Mouse (Mus musculus) adrenal gland, adult 2 months (tissue): Measurements from ENCODE around the gene Tbl1x. TPM values are rescaled to one million over a fixed set of nuclear protein-coding genes. Genes with fewer than 3 reads are reported as not detected.
A peak's percentile ranks its signal among the peaks of the same experiment; 100 is the strongest.

ENCODE experiments used
- DNase-seq: peaks from one replicate; pipeline ENCODE4 v3.0.0; 2021
- polyA plus RNA-seq: library from polyadenylated mRNA; depleted of rRNA; stranded (reverse); fragments of >200 nt; gene quantifications from 2 replicates; pipeline ENCODE4 v1.2.3, GENCODE M21; 2012
- total RNA-seq, 2 experiments: library from RNA; stranded (reverse); gene quantifications; 2 replicates each; pipeline ENCODE4 v1.2.3; 2021

The Tbl1x gene
- total and polyA plus RNA-seq, 3 experiments: 12.9 to 75.1 (median 73.4) TPM

DNA sequence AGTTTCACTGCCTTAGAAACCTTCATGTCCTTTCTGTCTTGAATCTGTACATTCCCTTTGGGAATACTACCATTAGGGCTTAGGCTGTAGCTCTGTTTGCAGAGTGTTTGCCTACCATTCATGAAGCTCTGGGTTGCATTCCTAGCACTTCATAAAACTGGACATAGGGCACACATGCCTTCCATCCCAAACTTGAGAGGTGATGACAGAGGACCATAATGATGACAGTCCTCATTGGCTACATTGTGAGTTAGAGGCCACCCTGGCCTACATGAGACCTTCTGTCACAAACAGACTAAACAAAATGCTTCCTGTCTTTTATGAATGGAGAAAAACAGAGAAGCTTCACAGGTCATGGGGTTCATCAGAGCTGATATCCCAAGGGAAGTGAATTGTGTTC lies 33.2 kb downstream of the Tbl1x start:
- no peak for DNase-seq

DNA sequence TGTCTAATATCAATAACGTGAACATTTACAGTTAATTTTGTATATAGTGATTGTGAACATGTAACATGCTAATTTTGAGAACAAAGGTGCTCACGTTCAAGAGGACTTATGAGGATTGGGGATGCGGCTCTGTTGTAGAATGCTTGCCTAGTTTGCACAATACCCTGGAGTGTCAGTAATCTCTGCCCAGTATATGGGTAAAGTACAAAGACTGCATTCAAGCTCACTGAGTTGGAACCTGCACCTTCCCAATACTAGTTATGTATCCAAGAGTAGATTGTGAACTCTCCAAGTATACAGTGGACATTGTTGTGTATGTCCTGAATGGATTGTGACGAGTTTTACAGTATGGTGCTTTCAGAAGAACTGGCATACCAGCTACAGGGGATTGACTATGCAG lies 33.7 kb downstream of the Tbl1x start:
- DNase-seq: no peak

DNA sequence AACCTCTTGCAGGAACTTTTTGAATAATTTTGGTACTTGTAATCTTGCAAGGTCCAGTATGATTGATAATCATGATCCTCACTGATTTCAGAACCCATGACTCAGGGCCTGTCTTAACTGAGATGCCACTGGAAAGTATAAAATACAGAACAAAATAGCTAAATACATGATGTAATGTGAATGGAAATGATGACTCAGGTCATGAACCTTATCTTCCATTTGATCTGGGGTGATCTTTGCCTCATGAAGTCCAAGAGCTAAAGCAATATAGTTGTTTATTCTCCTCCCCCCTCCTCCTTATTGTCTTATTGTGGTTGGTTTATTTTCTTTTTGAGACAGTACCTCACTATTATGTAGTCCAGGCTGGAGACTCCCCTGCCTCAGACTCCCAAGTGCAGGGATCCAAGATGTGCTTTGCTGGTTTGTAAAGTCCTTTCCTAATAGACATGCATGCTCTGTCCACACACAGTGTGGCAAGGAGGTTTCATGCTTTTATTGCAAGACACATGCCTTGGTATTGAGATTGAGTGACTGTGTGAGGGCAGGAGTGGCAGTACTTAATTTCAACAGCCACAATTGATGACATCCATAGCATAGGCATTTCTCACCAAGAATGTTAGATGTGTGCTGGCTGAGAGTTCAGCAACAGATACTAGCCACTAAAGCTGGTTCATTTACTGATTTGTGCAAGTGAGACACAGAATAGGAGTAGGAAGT lies 34.7 kb downstream of the Tbl1x start:
- DNase-seq: no peak

DNA sequence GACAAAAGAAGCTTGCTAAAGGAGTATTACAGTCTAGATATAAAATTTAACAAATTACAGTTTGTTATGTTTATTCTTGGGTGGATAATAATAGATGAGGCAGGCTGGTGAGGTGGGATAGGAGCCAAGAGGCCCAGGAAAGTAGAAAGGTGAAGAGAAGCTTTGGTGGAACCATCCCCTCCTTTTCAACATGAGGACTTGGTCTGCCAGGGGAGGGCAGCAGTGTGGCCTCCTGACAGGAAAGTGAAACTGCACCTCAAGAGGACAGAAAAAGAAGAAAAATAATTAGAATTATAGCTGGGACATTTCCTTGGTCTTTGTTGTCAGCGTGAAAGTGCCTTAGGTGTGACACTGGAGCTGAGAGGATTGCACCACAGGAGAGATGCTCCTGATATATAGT lies 35.6 kb downstream of the Tbl1x start:
- DNase-seq: no peak

DNA sequence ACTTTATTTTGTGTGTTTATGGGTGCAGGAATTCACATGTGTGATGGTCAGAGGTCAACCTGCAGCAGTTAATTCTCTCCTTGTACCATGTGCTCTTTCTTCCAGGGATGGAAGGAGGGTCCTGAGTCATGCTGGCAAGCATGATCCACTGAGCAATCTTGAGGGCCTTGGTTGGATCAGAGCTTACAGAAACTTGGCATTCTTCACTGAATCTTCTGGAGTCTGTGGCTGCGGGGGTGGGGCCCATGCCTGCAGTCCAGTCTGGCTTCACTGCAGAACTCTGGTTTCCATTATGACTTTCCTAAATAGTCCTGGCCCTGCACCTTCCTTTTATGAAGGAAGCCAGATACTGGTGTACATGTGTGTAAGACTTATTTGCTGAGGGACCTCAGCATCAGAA lies 38.1 kb downstream of the Tbl1x start:
- DNase-seq: peak; percentile 73

DNA sequence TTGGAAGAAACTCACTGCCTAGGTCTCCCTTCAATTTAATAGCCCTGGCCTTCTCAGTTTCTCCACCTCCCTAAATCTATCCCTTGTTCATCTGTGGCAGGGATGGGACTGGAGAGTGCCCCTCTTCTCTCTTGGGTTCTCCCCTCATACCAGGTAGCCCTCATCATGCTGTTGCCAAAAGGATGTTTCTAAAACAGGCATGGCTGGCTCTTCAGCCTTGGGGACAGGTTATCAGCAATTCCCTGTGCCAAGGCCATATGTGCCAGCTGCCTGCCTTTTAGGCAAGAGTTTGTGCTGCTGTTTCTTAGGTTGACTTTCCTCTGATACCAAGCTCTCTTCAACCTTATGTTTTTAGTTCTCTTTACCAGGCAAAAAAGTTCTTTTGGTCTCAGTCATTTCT lies 39.6 kb downstream of the Tbl1x start:
- DNase-seq: peak; percentile 45

DNA sequence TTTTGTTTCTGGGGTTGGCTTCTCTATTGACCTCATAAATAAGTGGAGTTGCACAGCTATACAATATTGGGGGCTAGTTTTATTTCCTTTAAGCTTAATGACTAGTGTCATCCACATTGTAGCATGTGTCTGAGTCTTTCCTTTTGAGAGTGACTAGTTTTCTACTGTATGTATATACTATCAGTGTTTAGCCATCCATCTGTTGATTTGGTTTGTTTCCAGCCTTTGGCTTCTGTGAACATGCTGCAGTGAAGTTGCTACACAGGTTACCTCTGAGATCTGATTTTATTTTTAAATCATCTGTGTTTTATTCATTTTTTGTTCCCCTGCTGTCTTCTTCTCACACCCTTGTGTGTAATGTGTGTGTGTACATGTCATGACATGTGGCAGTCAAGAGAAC lies 40.5 kb downstream of the Tbl1x start:
- DNase-seq: no peak

DNA sequence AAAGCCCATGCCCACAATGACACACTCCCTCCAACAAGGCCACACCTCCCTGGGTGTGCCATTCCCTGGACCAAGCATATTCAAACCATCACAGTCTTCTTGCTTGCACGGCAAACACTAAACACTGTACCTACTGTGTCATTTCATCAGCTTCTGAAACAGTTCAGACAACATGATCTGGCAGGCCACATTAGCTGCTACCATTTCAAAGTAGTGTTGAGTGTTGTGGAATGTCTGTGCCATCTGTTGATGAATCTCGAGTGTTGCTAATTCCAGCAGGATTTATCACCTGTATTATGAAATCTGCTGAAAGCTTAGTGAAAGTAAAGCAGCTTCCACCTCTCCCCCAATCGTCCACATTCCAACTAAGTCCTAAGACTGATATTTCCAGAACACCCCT lies 41.3 kb downstream of the Tbl1x start:
- DNase-seq: no peak

DNA sequence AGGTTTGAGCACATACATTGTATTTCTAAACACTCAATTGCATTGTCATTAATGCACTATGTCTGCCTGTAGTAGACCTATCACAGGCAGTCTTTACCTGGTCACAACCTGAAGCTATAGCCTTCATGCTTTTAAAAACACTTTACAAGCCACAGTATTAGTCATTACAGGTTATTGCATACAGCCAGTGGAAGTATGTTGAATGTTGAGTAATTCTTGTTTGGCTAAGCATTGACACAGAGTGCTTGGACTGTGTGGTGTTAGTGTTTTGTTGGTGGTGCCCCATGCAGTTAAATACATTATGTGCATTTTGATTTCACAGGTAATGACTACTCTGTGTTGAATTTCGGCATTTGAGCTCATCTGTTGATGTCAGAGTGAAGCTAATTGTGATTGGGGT lies 45.2 kb downstream of the Tbl1x start:
- no peak for DNase-seq

DNA sequence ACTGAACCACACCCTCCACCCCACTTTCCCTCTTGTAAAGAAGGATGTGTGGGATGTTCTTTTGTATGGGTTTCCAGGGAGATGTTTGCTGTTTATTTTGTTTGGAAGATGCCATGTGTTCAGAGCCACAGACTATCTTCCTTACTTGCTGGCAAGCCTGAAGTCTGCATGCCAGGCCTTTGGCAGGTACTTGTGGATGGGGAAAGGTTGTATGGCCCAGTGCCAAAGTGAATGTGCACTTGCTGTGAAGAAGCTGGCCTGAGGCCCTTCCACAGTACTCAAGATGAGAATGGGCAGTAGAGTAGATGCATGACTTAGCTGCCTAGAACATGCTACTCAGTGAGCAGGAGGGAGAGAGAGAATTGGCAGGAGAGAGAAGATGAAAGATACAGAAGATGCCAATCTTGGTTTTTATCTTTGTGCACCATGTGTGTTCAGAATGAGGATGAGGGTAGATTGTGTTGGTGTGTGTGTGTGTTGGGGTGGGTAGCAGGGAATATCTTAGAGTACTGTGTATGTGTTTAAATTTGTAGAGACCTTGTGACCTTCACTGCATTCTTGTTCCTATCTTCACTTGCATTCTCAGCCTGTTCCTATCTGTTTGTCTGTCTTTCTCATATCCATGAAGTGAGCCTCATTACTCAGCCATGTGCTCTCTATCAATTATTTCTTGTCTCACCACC lies 48.5 kb downstream of the Tbl1x start:
- peak; percentile 36 for DNase-seq

DNA sequence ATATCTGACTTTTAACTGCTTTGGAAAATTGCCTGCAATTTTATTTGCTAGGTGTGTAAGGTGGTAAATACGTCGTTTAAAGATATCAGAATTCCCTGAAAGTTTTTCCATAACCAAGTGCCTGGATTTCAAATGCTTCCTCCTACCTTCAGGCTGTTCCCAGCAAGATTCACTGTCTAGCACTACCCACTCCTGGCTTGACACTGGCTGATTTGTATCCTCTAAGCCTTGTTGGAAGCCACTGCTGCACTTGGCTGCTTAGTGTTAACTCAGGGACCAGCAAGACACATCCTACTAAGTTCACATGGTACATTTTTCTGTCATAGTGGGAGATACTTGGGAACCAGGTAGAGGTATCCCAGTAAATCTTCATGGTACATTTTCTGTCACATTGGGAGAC lies 52.8 kb downstream of the Tbl1x start:
- no peak for DNase-seq

DNA sequence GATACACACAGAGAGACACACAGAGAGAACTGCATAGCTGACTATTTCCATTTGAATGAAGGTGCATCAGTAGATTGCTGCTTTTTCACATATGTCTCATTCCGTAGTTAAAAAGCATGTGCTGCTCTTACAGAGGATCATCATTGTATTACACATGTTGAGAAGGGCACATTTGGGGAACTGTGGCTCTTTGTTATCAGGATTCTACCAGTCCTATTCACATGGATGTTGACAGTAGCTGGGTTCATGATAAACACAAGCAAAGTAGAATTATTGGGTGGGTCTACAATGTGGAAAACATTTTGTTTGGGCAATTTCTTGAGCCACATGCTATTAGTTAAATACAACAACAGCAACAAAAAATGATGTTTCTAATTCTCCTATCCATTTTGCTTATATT lies 55.9 kb downstream of the Tbl1x start:
- DNase-seq: no peak

DNA sequence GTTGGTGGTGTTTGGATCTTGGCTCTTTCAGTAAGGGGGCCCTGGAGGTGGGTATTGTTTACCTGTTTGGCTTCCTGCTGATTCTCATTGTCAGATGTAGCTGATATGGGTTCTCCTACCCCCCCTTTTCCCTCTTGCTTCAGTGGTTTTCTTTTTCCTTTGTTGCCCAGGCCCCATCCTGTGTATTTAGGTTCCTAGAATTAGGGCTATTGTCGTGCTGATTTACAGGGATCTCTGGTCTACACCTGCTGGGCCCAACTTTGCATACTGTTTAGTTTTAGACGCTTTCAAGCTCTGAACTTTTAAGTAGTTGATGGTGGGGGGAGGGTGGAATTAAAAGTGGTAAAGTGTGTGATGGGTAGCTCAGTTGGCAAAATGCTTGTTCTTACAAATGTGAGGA lies 57.2 kb downstream of the Tbl1x start:
- DNase-seq: no peak

DNA sequence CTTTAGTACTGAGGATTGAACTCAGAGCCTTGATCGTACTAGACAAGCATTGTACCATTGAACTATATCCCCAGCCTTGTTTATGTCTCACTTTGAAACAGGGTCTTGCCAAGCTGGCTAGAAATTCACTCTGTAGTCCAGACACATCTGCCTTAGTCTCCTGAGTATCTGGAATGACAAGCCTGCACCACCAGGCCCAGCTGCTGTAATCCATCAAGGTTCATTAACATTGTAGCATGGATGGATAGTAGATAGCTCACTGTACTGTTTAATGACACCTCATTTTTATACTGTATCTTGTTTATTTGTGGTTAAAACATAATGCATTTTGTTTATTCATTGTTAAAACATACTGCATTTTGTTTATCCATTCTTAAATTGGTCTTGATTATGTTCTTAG lies 62.9 kb downstream of the Tbl1x start:
- no peak for DNase-seq

DNA sequence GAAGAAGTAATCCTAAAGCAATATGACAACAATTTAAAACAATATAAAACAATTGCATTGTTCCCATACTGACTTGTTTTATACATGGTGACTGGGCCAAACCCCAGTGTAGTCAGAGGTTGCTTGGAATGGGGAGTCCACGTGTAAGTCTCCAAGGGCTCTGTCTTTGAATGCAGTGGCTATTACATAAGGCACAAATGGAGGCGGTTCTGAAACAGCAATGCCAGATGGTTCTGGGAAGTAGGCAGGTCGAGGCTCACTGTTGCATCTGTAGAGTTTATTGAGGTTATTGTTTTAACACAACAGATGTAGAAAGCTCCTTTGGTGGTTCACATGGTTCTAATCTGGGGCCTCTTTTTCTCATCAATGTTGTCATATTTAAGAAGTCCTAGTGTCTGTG lies 66.3 kb downstream of the Tbl1x start:
- DNase-seq: no peak

DNA sequence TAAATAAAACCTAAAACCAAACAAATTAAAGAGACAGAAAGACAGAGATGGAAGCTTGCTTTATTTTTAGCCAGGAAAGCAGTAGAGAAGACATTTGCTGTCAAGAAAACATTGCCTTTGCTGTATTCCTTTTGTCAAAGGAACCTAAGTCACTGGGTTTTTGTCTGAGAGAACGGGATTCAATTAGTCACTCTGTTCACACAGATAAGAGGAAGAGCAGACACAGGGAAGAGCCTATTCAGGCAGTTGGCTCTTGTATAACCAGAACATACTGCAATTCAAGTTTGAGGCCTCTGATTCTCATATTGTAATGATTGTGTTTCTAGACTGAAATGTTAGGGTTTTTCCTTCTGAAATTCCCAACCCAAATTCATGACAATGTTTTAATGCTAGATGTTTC lies 67.4 kb downstream of the Tbl1x start:
- no peak for DNase-seq

DNA sequence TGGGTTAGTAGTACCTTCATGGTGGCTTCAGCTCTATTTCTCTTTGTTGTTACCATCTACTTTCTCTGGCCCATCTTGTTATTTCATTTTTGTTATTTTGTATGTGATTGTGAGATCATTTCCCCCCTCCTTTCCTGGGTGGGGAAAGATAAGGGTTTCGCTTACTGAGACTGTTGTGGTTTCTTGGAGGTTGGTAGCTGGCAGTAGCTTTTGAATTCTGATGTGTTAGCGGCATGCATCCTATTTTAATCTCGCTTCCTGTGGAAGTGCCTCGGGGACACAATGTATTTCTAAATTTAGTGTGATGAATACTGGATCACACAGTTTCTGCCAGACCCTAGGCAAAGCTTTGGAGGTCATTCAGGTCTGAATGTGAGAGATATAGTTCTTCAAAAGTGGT lies 69.2 kb downstream of the Tbl1x start:
- DNase-seq: no peak

DNA sequence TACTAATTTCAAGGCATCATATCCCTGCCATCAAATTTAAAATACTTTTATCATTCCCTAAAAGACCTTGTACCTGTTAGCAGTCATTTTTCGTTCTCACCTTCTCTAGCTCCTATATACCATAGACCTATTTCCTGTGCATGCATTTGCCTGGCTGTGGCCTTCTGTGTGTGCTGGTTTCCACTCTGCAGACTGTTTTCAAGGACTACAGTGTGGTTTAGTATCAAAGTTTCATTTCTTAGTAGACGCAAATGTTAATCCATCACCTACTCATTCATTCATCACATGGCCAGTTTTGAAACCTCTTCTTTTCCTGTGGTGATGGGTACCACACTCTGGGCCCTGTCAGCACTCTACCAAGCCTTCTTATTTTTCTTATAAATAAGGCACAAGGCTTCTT lies 75.2 kb downstream of the Tbl1x start:
- DNase-seq: no peak

DNA sequence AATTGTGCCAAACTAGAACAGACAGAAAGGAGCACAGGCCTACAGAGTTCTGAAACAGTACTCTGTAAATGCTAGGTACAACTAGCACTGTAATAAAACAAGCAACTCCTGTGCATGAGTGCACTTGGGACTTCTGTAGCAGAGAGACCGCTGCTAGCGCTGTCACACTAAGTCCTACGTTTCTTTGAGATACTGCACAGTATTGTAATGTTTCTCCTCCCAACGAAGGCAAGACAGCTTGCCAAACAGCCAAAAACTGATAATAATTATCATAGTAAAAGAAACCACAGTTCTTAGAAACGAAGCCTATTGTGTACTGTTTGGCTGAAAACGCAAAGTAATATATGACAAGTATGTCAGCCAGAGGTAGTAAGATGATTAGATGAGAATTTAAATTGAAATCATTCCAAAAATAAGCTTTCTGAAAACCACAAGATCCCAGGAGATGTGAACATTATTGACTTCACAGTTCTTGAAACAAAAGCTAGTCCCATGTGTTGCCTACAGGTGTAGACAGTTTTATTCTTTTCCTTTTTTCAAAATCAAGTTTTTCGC lies 83.9 kb downstream of the Tbl1x start:
- no peak for DNase-seq

DNA sequence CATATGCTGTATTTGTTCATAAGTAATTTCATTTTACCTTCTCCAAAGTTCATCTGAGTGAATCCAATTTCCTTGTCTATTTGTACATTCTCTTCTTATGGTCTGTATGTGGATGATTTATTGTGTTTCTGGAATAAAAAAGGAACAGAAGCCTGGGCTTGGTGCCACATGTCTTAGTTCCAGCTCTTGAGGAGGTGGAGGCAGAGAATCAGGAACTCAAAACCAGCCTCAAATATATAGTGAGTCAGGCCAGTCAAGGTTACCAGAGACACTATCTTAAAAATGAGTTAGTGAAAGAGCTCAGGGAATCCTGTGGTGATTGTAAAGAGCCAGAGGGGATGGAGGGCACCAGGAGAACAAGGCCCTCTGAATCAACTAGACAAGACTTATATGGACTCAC lies 86.9 kb downstream of the Tbl1x start:
- peak; percentile 41 for DNase-seq

DNA sequence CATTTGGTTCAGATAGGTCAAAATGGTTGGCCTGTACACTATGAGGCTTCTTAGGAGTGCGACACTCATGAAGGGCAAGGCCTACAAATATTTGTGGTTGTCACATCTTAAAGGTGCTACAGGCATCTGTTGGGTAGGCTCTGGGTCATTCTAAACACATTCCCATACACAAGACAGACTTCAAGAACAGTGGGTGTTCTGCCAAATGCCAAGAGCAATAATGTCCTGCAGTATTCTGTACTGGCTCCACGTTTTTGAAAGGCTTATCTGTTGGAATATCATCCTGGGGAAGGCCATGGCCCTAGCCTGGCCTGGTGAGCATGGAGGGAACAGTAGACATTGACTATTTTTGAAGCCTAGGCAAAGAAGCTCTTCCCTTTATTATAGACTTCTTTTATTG lies 87.9 kb downstream of the Tbl1x start:
- DNase-seq: no peak

DNA sequence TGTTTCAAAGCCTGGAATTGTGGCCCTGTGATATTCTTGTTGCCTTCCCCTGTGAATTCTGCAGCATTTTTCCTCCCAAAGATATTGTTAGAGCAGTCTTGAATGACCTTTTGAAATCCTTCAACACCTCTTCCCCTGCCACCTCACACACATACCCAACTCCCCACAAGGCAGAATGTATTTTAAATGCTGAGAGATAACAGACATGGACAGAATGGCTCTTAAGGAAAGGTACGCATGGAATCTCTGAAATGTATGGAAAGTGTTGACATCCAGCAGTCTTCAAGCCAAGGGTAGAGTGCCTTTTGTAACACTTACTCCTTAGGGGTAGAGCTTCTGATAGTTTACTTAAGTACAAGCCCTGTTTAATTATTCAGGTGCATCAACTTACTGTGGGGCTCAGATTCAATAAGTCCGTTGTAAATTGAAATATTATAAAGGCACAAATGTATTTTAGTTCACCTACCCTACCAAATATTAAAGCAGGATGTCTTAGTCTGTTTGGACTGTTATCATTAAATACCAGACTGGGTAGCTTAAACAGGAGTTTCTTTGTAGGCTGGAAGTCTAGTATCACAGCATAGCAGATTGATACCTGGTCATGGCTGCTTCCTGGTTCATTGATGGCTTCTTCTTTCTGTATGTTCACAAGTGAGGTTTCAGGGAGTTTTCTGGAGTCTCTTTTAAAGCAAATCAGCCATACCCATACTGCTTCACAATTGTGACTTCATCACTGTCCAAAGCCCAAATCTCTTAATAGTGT lies 92.9 kb downstream of the Tbl1x start:
- no peak for DNase-seq

DNA sequence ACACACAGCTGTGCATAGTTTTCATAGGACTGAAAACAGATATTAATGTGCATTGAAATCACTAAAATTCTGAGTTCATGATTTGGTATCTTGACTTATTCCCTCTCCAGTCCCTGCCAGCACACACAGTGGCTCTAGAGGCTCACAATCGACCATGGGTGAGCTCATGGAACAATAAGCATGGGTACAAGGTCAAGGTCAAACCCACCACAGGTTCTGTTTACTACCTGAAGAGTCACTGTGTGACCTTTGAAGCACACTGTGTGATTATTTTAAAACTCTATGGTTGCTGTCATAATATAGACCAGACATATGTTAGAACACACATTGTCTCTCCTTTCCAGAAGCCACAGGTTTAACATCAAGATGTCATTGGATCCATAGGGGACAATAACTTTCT lies 96.7 kb downstream of the Tbl1x start:
- no peak for DNase-seq
